Mouse (Mus musculus) left cerebral cortex, adult 2 months (tissue): Measurements from ENCODE around the gene Rubcnl. TPM values are rescaled to one million over a fixed set of nuclear protein-coding genes. Genes with fewer than 3 reads are reported as not detected.

ENCODE experiments used
- DNase-seq, 2 experiments: peaks; one replicate each; pipeline ENCODE4 v3.0.0; 2021 to 2022; ENCODE audit warnings: low spot score in 2 of 2, mixed read lengths in 1 of 2; ENCODE audit errors: extremely low spot score in 1 of 2
- H3K27ac ChIP-seq: fragments of 200-600 bp; 2 replicates; pipeline ENCODE4 v1.8.1; 2022
- H3K4me3 ChIP-seq: fragments of 200-600 bp; 2 replicates; pipeline ENCODE4 v1.8.1; 2022
- CTCF ChIP-seq: fragments of 200-600 bp; IDR thresholded peaks from 2 replicates; pipeline ENCODE4 v1.8.1; 2022; ENCODE audit warnings: antibody characterized with exemption, mild to moderate bottlenecking, moderate library complexity
- intact Hi-C: fragments of 180-260 bp; cut with DNase I; formaldehyde crosslinking; loops from one replicate; pipeline ENCODE4 v1.15.1; 2025
- total RNA-seq, 2 experiments: library from RNA; stranded (reverse); gene quantifications; 2 replicates each; pipeline ENCODE4 v1.2.3; 2021

Rubcnl gene
- total RNA-seq, 2 experiments from 2014 or later: 2.1 to 2.8 TPM

- intact Hi-C loops: no loop called here
- no peak for TF ChIP-seq CTCF
- DNase-seq: no peak
- H3K4me3 ChIP-seq: no peak overlapping the region
- H3K27ac ChIP-seq: no peak overlapping the region
Observed at GRCm38 (mm10) chr14:75056861-75057431, 41.1 kb downstream of the Rubcnl start.

GRCm38 (mm10) chr14:75060562-75060961, 44.7 kb downstream of the Rubcnl start:
- DNase-seq: peak in 1 of 2 experiments; percentile 15
- Histone ChIP-seq H3K4me3 (no peak overlapping the region), H3K27ac (no peak overlapping the region)
- peak; percentile 82 for TF ChIP-seq CTCF
- intact Hi-C loops: loop anchor here (5.0 to 10.0 kb wide), 3 partner anchors 67 to 664 kb away; no protein-coding TSS in a partner anchor

GRCm38 (mm10) chr14:75063936-75064335, 48.1 kb downstream of the Rubcnl start:
- TF ChIP-seq CTCF: no peak
- Histone ChIP-seq H3K4me3 (no peak overlapping the region), H3K27ac (no peak overlapping the region)
- peak in 1 of 2 experiments; percentile 13 for DNase-seq
- intact Hi-C loops: loop anchor here (5.0 to 10.0 kb wide), 3 partner anchors 63 to 661 kb away; no protein-coding TSS in a partner anchor

GRCm38 (mm10) chr14:75064520-75064919, 48.7 kb downstream of the Rubcnl start:
- Histone ChIP-seq H3K27ac (no peak overlapping the region), H3K4me3 (no peak overlapping the region)
- no peak for TF ChIP-seq CTCF
- no peak for DNase-seq
- intact Hi-C loops: loop anchor here (5.0 to 10.0 kb wide), 3 partner anchors 63 to 660 kb away; no protein-coding TSS in a partner anchor

GRCm38 (mm10) chr14:75065211-75065610, 49.4 kb downstream of the Rubcnl start:
- intact Hi-C loops: loop anchor here (10.0 kb wide), 1 partner anchor 660 kb away; no protein-coding TSS in a partner anchor
- Histone ChIP-seq H3K4me3 (no peak overlapping the region), H3K27ac (no peak overlapping the region)
- DNase-seq: no peak
- TF ChIP-seq CTCF: no peak

- Histone ChIP-seq H3K4me3 (no peak overlapping the region), H3K27ac (no peak overlapping the region)
- TF ChIP-seq CTCF: no peak
- no peak for DNase-seq
- intact Hi-C loops: loop anchor here (10.0 kb wide), 1 partner anchor 656 kb away; no protein-coding TSS in a partner anchor
Observed at GRCm38 (mm10) chr14:75068430-75069112, 52.7 kb downstream of the Rubcnl start.

- no peak overlapping the region for H3K4me3 ChIP-seq
- no peak for TF ChIP-seq CTCF
- no peak overlapping the region for H3K27ac ChIP-seq
- no peak for DNase-seq
- intact Hi-C loops: loop anchor here (10.0 kb wide), 1 partner anchor 655 kb away; no protein-coding TSS in a partner anchor
Observed at GRCm38 (mm10) chr14:75069356-75069979, 53.6 kb downstream of the Rubcnl start.

- no peak overlapping the region for H3K4me3 ChIP-seq
Observed at GRCm38 (mm10) chr14:75071091-75071490, 55.3 kb downstream of the Rubcnl start.

GRCm38 (mm10) chr14:75075299-75076180, 59.7 kb downstream of the Rubcnl start:
- no peak overlapping the region for H3K27ac ChIP-seq
- TF ChIP-seq CTCF: no peak
- H3K4me3 ChIP-seq: no peak overlapping the region
- no peak for DNase-seq
- intact Hi-C loops: no loop called here

More at GRCm38 (mm10) chr14:75071091-75071490, 55.3 kb downstream of the Rubcnl start:
- intact Hi-C loops: no loop called here
- no peak overlapping the region for H3K27ac ChIP-seq
- no peak for TF ChIP-seq CTCF
- no peak for DNase-seq

GRCm38 (mm10) chr14:75077946-75078345, 62.1 kb downstream of the Rubcnl start:
- intact Hi-C loops: no loop called here
- DNase-seq: no peak
- Histone ChIP-seq H3K27ac (no peak overlapping the region), H3K4me3 (no peak overlapping the region)
- TF ChIP-seq CTCF: no peak

Other genes with a start within 250 kb of the Rubcnl start
- gene Lrch1, start 68.2 kb upstream of the Rubcnl start, total RNA-seq: 10 to 100 TPM; 14.8 to 16.3 TPM
- not detected for gene Lrrc63, start 114.9 kb downstream of the Rubcnl start, total RNA-seq
- gene Lcp1, start 115.1 kb downstream of the Rubcnl start, total RNA-seq: 1 to 10 TPM; 6.0 to 6.1 TPM
- gene Cpb2, start 226.3 kb downstream of the Rubcnl start, total RNA-seq: not detected